Mouse (Mus musculus) liver, postnatal 0 days (tissue): ENCODE measurements at regions not wholly inside any gene's neighbourhood (a gene's known extent, or its start where the extent isn't known, plus 50 kb on each side); places are given as distances from the start of the nearest gene placed in this dataset.

Experiments
- CTCF ChIP-seq: sonication (generic); IDR thresholded peaks from 2 replicates; pipeline ENCODE4 v1.5.1; 2016; ENCODE audit warnings: antibody characterized with exemption, low read depth
- EP300 ChIP-seq: IDR thresholded peaks from 2 replicates; pipeline ENCODE4 v1.6.1; 2016; ENCODE audit warnings: antibody characterized with exemption, low read depth, mild to moderate bottlenecking

GRCm38 (mm10) chr19:15158653-15159052, 560.8 kb upstream of the Tle4 start:
- TF ChIP-seq CTCF (no peak), EP300 (no peak)
